Mouse (Mus musculus): ENCODE results near the gene Spats2l.

- TF ChIP-seq EP300 (IDR thresholded peaks at IDR 0.05; ENCODE audit: low read depth) (no peak), CTCF (IDR thresholded peaks at IDR 0.05; ENCODE audit: low read depth) (no peak)
Observed at GRCm38 (mm10) chr1:57789831-57790230, 15.9 kb downstream of the Spats2l start.

All from liver, embryonic 14.5 days (tissue).